Mouse (Mus musculus): ENCODE measurements around the gene Rasa3.

DNA sequence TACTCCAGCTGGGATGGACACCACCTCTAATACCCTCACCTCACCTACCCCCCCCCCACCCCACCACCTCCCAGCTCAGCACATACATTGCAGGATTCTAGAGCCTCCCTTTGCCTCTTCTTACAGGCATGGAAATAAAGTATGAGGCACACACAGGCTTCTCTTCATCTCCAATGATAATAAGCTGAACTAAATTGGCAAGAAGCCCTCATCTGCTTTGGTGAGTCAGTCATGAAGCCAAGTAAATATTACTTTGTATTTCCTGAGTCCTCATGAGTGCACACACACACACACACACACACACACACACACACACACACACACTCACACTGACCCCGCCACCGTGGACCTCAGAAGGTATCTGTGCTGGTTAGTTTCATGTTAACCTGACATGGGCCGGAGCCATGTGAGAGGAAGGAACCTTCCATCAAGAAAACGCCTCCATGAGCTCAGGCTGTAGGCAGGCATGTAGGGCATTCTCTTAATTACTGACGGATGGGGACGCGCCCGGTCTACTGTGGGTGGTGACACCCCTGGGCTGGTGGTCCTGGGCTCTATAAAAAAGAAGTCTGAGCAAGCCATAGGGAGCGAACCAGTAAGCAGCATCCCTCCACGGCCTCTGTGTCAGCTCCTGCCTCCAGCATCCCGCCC lies 26.7 kb downstream of the Rasa3 start:
- TF ChIP-seq CTCF (conservative IDR thresholded peaks at IDR 0.05; ENCODE audit: insufficient read depth, insufficient read length, low read depth, low read length) (no peak), POLR2A (IDR thresholded peaks at IDR 0.05; ENCODE audit: low read depth, low read length) (no peak)

Measured in kidney, adult 2 months (tissue).